Mouse (Mus musculus) stomach, postnatal 0 days (tissue): ENCODE data around the gene Rps27l.

Experiments used
- CTCF ChIP-seq: IDR thresholded peaks from 2 replicates; pipeline ENCODE4 v1.5.1; 2016; ENCODE audit warnings: antibody characterized with exemption, low read depth, mild to moderate bottlenecking, moderate library complexity
- EP300 ChIP-seq: optimal IDR thresholded peaks from 2 replicates; pipeline ENCODE3; 2016; ENCODE audit warnings: antibody characterized with exemption

DNA sequence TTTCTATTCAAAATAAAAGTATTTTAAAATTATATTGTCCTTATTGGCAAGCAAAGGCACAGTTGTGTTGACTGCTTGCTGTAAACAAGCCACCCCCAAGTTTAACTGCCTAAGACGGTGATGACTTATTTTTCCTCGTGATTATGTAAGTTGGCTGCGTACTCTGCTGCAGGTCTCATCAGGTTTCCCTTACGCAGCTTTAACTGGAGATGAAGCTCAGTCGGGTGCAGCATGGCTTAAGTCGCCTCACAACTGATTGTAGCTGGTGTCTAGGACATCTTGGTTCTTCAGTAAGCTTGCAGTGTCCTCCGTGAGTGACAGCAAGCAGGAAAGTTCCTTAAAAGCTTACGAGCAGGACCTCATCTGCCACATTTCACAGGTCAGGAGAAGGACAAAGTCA lies 6.4 kb downstream of the Rps27l start:
- TF ChIP-seq CTCF (no peak), EP300 (no peak)
